Mouse (Mus musculus): ENCODE data around the gene Sowahd. TPM values are rescaled to one million over a fixed set of nuclear protein-coding genes. Genes with fewer than 3 reads are reported as not detected.

Sowahd gene
- not detected in 2 replicates for polyA plus RNA-seq (2011; ENCODE audit: insufficient read depth, insufficient read length, low replicate concordance, missing spikeins)

- peaks cover 2% of the 10 kb centered on the region; the same call in 1 of the 2 replicates for H3K4me1 ChIP-seq (ENCODE audit: control insufficient read depth, insufficient read depth, low read length)
- WGBS = 14% methylated on average over 38 of the region's 38 CpGs
- peak within 1 kb of the TSS; percentile 44 for H3K4me3 ChIP-seq (replicated peaks; ENCODE audit: control insufficient read depth, low read depth, low read length)
- no peak for TF ChIP-seq CTCF (IDR thresholded peaks at IDR 0.05; ENCODE audit: control insufficient read depth, insufficient read depth, low read length)
- TF ChIP-seq POLR2A (IDR thresholded peaks at IDR 0.05; ENCODE audit: borderline replicate concordance, control insufficient read depth, low read depth, low read length) = no peak
- H3K27ac ChIP-seq (ENCODE audit: control insufficient read depth, insufficient read depth, low read depth, low read length, poor library complexity) = no peak within 1 kb of the TSS
Measured at GRCm38 (mm10) chrX:37048066-37048889, at the start of gene Sowahd. TSS of gene Sowahd (plus strand) at chrX:37048845.

- no peak overlapping the region for H3K4me3 ChIP-seq (replicated peaks; ENCODE audit: control insufficient read depth, low read depth, low read length)
- 52% methylated on average over 5 of the region's 5 CpGs for WGBS
- TF ChIP-seq CTCF (IDR thresholded peaks at IDR 0.05; ENCODE audit: control insufficient read depth, insufficient read depth, low read length) (no peak), POLR2A (IDR thresholded peaks at IDR 0.05; ENCODE audit: borderline replicate concordance, control insufficient read depth, low read depth, low read length) (no peak)
- H3K4me1 ChIP-seq (ENCODE audit: control insufficient read depth, insufficient read depth, low read length) = no peaks in the 10 kb centered on the region
- no peak overlapping the region for H3K27ac ChIP-seq (ENCODE audit: control insufficient read depth, insufficient read depth, low read depth, low read length, poor library complexity)
Measured at GRCm38 (mm10) chrX:37013870-37014269, 34.8 kb upstream of the Sowahd start.

DNA sequence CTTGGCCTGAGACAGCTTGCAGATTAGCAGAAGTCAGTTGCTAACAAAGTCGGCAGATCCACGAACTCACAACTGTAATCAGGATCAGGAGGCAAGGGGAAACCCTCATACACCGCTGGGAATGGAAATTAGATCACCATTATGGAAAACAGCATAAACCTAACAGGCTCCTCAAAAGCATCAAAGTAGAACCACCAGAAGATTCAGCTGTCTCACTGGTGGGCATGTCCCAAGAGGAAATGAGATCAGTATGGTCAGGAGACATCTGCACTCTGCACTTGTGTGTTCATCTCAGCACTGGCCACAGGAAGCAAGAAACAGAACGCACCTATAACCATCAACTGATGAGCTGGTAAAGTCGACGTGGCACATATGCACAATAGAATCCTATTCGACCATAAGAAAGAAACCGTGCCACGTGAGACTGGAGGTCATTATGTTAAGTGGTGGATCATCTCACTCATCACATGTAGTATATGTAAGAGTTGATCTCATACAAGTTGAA is 30.4 kb upstream of the Sowahd start:
- TF ChIP-seq POLR2A (IDR thresholded peaks at IDR 0.05; ENCODE audit: borderline replicate concordance, control insufficient read depth, low read depth, low read length) = no peak
- TF ChIP-seq CTCF (IDR thresholded peaks at IDR 0.05; ENCODE audit: control insufficient read depth, insufficient read depth, low read length) = no peak
- Histone ChIP-seq H3K4me3 (replicated peaks; ENCODE audit: control insufficient read depth, low read depth, low read length) (no peak overlapping the region), H3K4me1 (ENCODE audit: control insufficient read depth, insufficient read depth, low read length) (no peaks in the 10 kb centered on the region), H3K27ac (ENCODE audit: control insufficient read depth, insufficient read depth, low read depth, low read length, poor library complexity) (no peak overlapping the region)
- WGBS = 55% methylated on average over 9 of the region's 9 CpGs

GRCm38 (mm10) chrX:37019045-37019444 is 29.6 kb upstream of the Sowahd start:
- H3K27ac ChIP-seq (ENCODE audit: control insufficient read depth, insufficient read depth, low read depth, low read length, poor library complexity) = no peak overlapping the region
- H3K4me3 ChIP-seq (replicated peaks; ENCODE audit: control insufficient read depth, low read depth, low read length) = no peak overlapping the region
- no peaks in the 10 kb centered on the region for H3K4me1 ChIP-seq (ENCODE audit: control insufficient read depth, insufficient read depth, low read length)
- 57% methylated on average over 3 of the region's 3 CpGs for whole genome bisulfite sequencing
- no peak for TF ChIP-seq POLR2A (IDR thresholded peaks at IDR 0.05; ENCODE audit: borderline replicate concordance, control insufficient read depth, low read depth, low read length)
- TF ChIP-seq CTCF (IDR thresholded peaks at IDR 0.05; ENCODE audit: control insufficient read depth, insufficient read depth, low read length) = 0 out of 2 replicates have a peak, but pooled peaks have one; percentile 3

DNA sequence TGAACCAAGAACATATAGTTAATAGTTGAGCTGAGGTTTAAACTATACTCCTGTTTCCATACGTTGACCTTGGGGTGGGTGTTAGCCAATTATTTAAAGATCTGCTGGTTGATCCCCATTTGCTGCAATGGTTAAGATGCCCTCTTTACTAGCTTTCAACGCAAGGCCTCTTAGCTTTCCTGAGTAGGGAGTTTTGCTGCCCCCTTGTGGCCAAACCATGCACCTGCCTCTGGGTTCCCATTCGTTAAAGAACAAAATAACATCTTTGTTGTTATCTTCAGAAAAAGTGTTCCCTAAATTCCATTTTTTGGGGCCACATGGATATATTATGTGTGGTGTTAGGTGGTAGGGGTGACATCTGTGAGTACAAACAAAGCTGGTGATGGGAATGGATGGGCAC is 26.0 kb upstream of the Sowahd start:
- no peaks in the 10 kb centered on the region for H3K4me1 ChIP-seq (ENCODE audit: control insufficient read depth, insufficient read depth, low read length)
- H3K27ac ChIP-seq (ENCODE audit: control insufficient read depth, insufficient read depth, low read depth, low read length, poor library complexity) = no peak overlapping the region
- 11% methylated on average over 3 of the region's 3 CpGs for WGBS
- H3K4me3 ChIP-seq (replicated peaks; ENCODE audit: control insufficient read depth, low read depth, low read length) = no peak overlapping the region
- TF ChIP-seq POLR2A (IDR thresholded peaks at IDR 0.05; ENCODE audit: borderline replicate concordance, control insufficient read depth, low read depth, low read length) = no peak
- peak; percentile 68 for TF ChIP-seq CTCF (IDR thresholded peaks at IDR 0.05; ENCODE audit: control insufficient read depth, insufficient read depth, low read length)

GRCm38 (mm10) chrX:37023652-37024309 is 24.9 kb upstream of the Sowahd start:
- Histone ChIP-seq H3K4me1 (ENCODE audit: control insufficient read depth, insufficient read depth, low read length) (no peaks in the 10 kb centered on the region), H3K4me3 (replicated peaks; ENCODE audit: control insufficient read depth, low read depth, low read length) (no peak overlapping the region), H3K27ac (ENCODE audit: control insufficient read depth, insufficient read depth, low read depth, low read length, poor library complexity) (no peak overlapping the region)
- TF ChIP-seq POLR2A (IDR thresholded peaks at IDR 0.05; ENCODE audit: borderline replicate concordance, control insufficient read depth, low read depth, low read length) = no peak
- no peak for TF ChIP-seq CTCF (IDR thresholded peaks at IDR 0.05; ENCODE audit: control insufficient read depth, insufficient read depth, low read length)
- WGBS = 79% methylated on average over 10 of the region's 10 CpGs

DNA sequence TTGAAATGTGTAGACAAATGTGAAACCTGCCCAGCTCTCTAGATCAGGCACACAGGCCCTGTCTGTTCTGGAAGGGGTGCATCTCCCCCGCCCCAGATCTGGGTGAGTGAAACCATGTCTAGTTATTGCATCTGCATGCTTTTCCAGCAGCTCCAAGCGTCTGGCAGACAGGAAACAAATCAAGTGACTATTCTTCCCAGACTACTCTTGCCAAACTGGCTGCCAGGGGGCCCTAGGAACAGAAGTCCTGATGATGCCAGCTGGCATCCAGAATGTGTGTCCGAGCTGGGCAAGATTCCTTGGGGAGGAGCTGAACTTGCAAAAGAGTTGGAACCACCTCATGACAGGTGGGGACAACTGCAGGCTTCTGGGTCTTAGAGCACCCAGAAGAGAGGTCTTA is 20.3 kb upstream of the Sowahd start:
- TF ChIP-seq CTCF (IDR thresholded peaks at IDR 0.05; ENCODE audit: control insufficient read depth, insufficient read depth, low read length) (no peak), POLR2A (IDR thresholded peaks at IDR 0.05; ENCODE audit: borderline replicate concordance, control insufficient read depth, low read depth, low read length) (no peak)
- H3K4me3 ChIP-seq (replicated peaks; ENCODE audit: control insufficient read depth, low read depth, low read length) = no peak overlapping the region
- WGBS = 55% methylated on average over 3 of the region's 3 CpGs

DNA sequence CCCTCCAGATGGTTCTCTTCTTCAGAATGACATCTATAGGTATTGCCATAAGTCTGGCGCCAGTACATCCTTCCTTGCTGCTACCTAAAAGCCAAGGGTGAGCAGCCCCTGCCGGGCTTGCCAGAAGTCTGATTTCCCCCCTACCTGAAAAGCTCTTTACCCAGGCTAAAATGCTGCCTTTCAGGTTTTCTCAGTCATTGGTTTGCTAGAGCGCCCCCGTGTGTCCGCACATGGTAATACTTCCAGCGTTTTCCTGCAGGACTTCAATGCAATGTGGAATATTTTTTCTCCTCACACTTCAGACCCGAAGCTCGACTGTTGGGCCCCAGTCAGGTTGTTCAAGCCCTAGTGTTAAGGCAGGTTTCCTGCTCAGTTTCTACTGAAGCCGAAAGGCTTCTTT is 5.9 kb upstream of the Sowahd start:
- no peaks in the 10 kb centered on the region for H3K4me1 ChIP-seq (ENCODE audit: control insufficient read depth, insufficient read depth, low read length)
- 14% methylated on average over 9 of the region's 9 CpGs for whole genome bisulfite sequencing
- TF ChIP-seq POLR2A (IDR thresholded peaks at IDR 0.05; ENCODE audit: borderline replicate concordance, control insufficient read depth, low read depth, low read length) (no peak), CTCF (IDR thresholded peaks at IDR 0.05; ENCODE audit: control insufficient read depth, insufficient read depth, low read length) (peak; percentile 54)

More for the DNA sequence above, 20.3 kb upstream of the Sowahd start:
- Histone ChIP-seq H3K4me1 (ENCODE audit: control insufficient read depth, insufficient read depth, low read length) (no peaks in the 10 kb centered on the region), H3K27ac (ENCODE audit: control insufficient read depth, insufficient read depth, low read depth, low read length, poor library complexity) (no peak overlapping the region)

More for the DNA sequence above, 5.9 kb upstream of the Sowahd start:
- Histone ChIP-seq H3K4me3 (replicated peaks; ENCODE audit: control insufficient read depth, low read depth, low read length) (no peak overlapping the region), H3K27ac (ENCODE audit: control insufficient read depth, insufficient read depth, low read depth, low read length, poor library complexity) (no peak overlapping the region)

Data from bone marrow, adult 2 months (tissue).